Mouse (Mus musculus) midbrain, postnatal 0 days (tissue): ENCODE results near the gene Fosl1. TPM values are rescaled to one million over a fixed set of nuclear protein-coding genes. Genes with fewer than 3 reads are reported as not detected.
"Not testable (repeated sequence)": the region's sequence is repeated elsewhere in the genome, so short reads cannot be mapped to it uniquely, and the experiment has no call there.

Source experiments
- ATAC-seq: fragments of 200-750 bp; cut with Nextera tagmentation; 2 replicates; pipeline ENCODE4 v1.8.0; 2017; ENCODE audit warnings: moderate number of reproducible peaks, mild to moderate bottlenecking, moderate TSS enrichment, moderate library complexity; ENCODE audit not compliant: low FRiP score
- DNase-seq: peaks from one replicate; pipeline ENCODE4 v3.0.0-alpha.2; 2015; ENCODE audit warnings: low spot score
- H3K27ac ChIP-seq: fragments of 300-500 bp; sonication (generic); 2 replicates; pipeline ENCODE4 v1.5.1; 2014; ENCODE audit warnings: low read depth, mild to moderate bottlenecking, low read length, mixed read lengths
- H3K27me3 ChIP-seq: fragments of 300-500 bp; sonication (generic); 2 replicates; pipeline ENCODE4 v1.6.1; 2014; ENCODE audit warnings: low read length, control low read depth, mixed read lengths; ENCODE audit not compliant: insufficient read depth
- H3K36me3 ChIP-seq: fragments of 300-500 bp; sonication (generic); 2 replicates; pipeline ENCODE4 v1.6.1; 2014; ENCODE audit warnings: low read length, control low read depth, mixed read lengths; ENCODE audit not compliant: insufficient read depth
- H3K4me1 ChIP-seq: fragments of 300-500 bp; sonication (generic); 2 replicates; pipeline ENCODE4 v1.6.1; 2014; ENCODE audit warnings: mild to moderate bottlenecking, control low read depth, antibody characterized with exemption, low read length, mixed read lengths; ENCODE audit not compliant: insufficient read depth
- H3K4me2 ChIP-seq: fragments of 300-500 bp; sonication (generic); 2 replicates; pipeline ENCODE4 v1.6.1; 2014; ENCODE audit warnings: low read depth, mild to moderate bottlenecking, low read length, mixed read lengths; ENCODE audit not compliant: poor library complexity, severe bottlenecking
- H3K4me3 ChIP-seq: fragments of 300-500 bp; sonication (generic); 2 replicates; pipeline ENCODE4 v1.5.1; 2014; ENCODE audit warnings: low read depth, mild to moderate bottlenecking, low read length, moderate library complexity
- H3K9ac ChIP-seq: fragments of 300-500 bp; sonication (generic); replicated peaks from 2 replicates; pipeline ENCODE4 v1.6.1; 2014; ENCODE audit warnings: mild to moderate bottlenecking, low read length, moderate library complexity, mixed read lengths; ENCODE audit not compliant: poor library complexity, severe bottlenecking
- H3K9me3 ChIP-seq: fragments of 300-500 bp; sonication (generic); 2 replicates; pipeline ENCODE4 v1.6.1; 2016; ENCODE audit warnings: low read length, control low read depth
- CTCF ChIP-seq: IDR thresholded peaks from 2 replicates; pipeline ENCODE4 v1.5.1; 2016; ENCODE audit warnings: antibody characterized with exemption, mild to moderate bottlenecking
- WGBS: fragments of 180-500 bp; shearing (Covaris S2); extraction: QIAGEN DNeasy Blood & Tissue Kit; methylation state at CpG from one replicate; pipeline ENCODE4 v1.1.7; 2014; 5-methylcytosine and 5-hydroxymethylcytosine counted together
- polyA plus RNA-seq: library from polyadenylated mRNA; unstranded; fragments of >200 nt; fragmentation: Nextera tagmentation; extraction: Ambion mirVana; gene quantifications from 2 replicates; pipeline ENCODE4 v1.2.1, GENCODE M21; 2015
- total RNA-seq: library from RNA; depleted of rRNA; stranded (reverse); fragments of >200 nt; gene quantifications from 2 replicates; pipeline ENCODE4 v1.2.3, GENCODE M21; 2014; rRNA removed

Gene Fosl1
- 0.11 TPM in 1 of 2 replicates, not detected in the other for total RNA-seq
- not detected in 2 replicates for polyA plus RNA-seq

GRCm38 (mm10) chr19:5447515-5448353, at the start of gene Fosl1:
TSS of gene Fosl1 (plus strand) at chr19:5447547.
- TF ChIP-seq CTCF = no peak

GRCm38 (mm10) chr19:5401073-5401472, 46.3 kb upstream of the Fosl1 start:
- DNase-seq, H3K27ac ChIP-seq, ATAC-seq, H3K4me3 ChIP-seq, H3K9ac ChIP-seq, H3K4me2 ChIP-seq, H3K27me3 ChIP-seq, H3K36me3 ChIP-seq, H3K9me3 ChIP-seq, H3K4me1 ChIP-seq: not testable (repeated sequence)
- 68% methylated on average over 4 of the region's 4 CpGs for WGBS

More at GRCm38 (mm10) chr19:5447515-5448353, at the start of gene Fosl1:
- Histone ChIP-seq H3K4me1 (0 out of 2 replicates have a peak, but pooled peaks cover 4% of the 10 kb centered on the region), H3K9ac (peak within 1 kb of the TSS; percentile 42; the same call in 1 of the 2 replicates), H3K27me3 (peaks cover 44% of the 10 kb centered on the region), H3K4me3 (peak within 1 kb of the TSS; percentile 47), H3K27ac (no peak within 1 kb of the TSS), H3K9me3 (no peaks in the 10 kb centered on the region), H3K4me2 (peak within 1 kb of the TSS; percentile 97), H3K36me3 (no peaks in the 10 kb centered on the region)
- DNase-seq = peak; percentile 42
- peak; percentile 47; the same call in 1 of the 2 replicates for ATAC-seq
- under 1% methylated on average over 70 of the region's 70 CpGs for WGBS

GRCm38 (mm10) chr19:5402293-5402692, 45.1 kb upstream of the Fosl1 start, which contains the start of gene Tsga10ip:
TSS of gene Tsga10ip (minus strand) at chr19:5402526.
- H3K4me1 ChIP-seq = 0 out of 2 replicates have a peak, but pooled peaks cover 1% of the 10 kb centered on the region
- WGBS = 60% methylated on average over 8 of the region's 8 CpGs
- no peak within 1 kb of the TSS for H3K27ac ChIP-seq
- no peaks in the 10 kb centered on the region for H3K9me3 ChIP-seq
- no peak for DNase-seq
- no peak within 1 kb of the TSS for H3K9ac ChIP-seq
- H3K27me3 ChIP-seq = no peaks in the 10 kb centered on the region
- ATAC-seq = no peak
- no peaks in the 10 kb centered on the region for H3K36me3 ChIP-seq
- 0 out of 2 replicates have a peak, but pooled peaks have one; percentile 14 for TF ChIP-seq CTCF
- H3K4me3 ChIP-seq = no peak within 1 kb of the TSS
- H3K4me2 ChIP-seq = no peak within 1 kb of the TSS

GRCm38 (mm10) chr19:5405924-5406323, 41.4 kb upstream of the Fosl1 start:
- DNase-seq (peak; percentile 2), ATAC-seq (no peak)
- H3K9me3 ChIP-seq = no peaks in the 10 kb centered on the region
- H3K4me3 ChIP-seq = peak overlapping the region; percentile 32
- no peaks in the 10 kb centered on the region for H3K27me3 ChIP-seq
- WGBS = 27% methylated on average over 7 of the region's 7 CpGs
- H3K4me1 ChIP-seq = peaks cover 4% of the 10 kb centered on the region; the same call in 1 of the 2 replicates
- no peak for TF ChIP-seq CTCF
- H3K9ac ChIP-seq = no peak overlapping the region
- peak overlapping the region; percentile 41 for H3K4me2 ChIP-seq
- no peaks in the 10 kb centered on the region for H3K36me3 ChIP-seq
- no peak overlapping the region for H3K27ac ChIP-seq

GRCm38 (mm10) chr19:5406531-5407126, 40.7 kb upstream of the Fosl1 start:
- ATAC-seq = peak; percentile 76
- peak; percentile 24 for TF ChIP-seq CTCF
- not testable (repeated sequence) for H3K4me1 ChIP-seq, H3K27me3 ChIP-seq, H3K9me3 ChIP-seq, H3K36me3 ChIP-seq
- peak; percentile 45 for DNase-seq
- Histone ChIP-seq H3K4me3 (peak overlapping the region; percentile 55), H3K4me2 (peak overlapping the region; percentile 63), H3K9ac (peak overlapping the region; percentile 71), H3K27ac (peak overlapping the region; percentile 83)
- 16% methylated on average over 20 of the region's 25 CpGs for WGBS
